Mouse (Mus musculus) forebrain, embryonic 13.5 days (tissue): ENCODE measurements around the gene Ube2r2. TPM values are rescaled to one million over a fixed set of nuclear protein-coding genes. Genes with fewer than 3 reads are reported as not detected.

Experiments
- ATAC-seq: fragments of 200-750 bp; cut with Nextera tagmentation; 2 replicates; pipeline ENCODE4 v1.8.0; 2017
- H3K27ac ChIP-seq: fragments of 300-500 bp; sonication (generic); 2 replicates; pipeline ENCODE4 v1.5.1; 2015; ENCODE audit warnings: inconsistent platforms, mild to moderate bottlenecking, moderate library complexity
- H3K27me3 ChIP-seq: fragments of 300-500 bp; sonication (generic); 2 replicates; pipeline ENCODE4 v1.6.1; 2015; ENCODE audit warnings: mild to moderate bottlenecking, inconsistent platforms
- H3K36me3 ChIP-seq: fragments of 300-500 bp; sonication (generic); 2 replicates; pipeline ENCODE4 v1.6.1; 2015; ENCODE audit warnings: mild to moderate bottlenecking, inconsistent platforms; ENCODE audit not compliant: poor library complexity, severe bottlenecking
- H3K4me1 ChIP-seq: fragments of 300-500 bp; sonication (generic); 2 replicates; pipeline ENCODE4 v1.6.1; 2015; ENCODE audit warnings: inconsistent platforms
- H3K4me2 ChIP-seq: fragments of 300-500 bp; sonication (generic); 2 replicates; pipeline ENCODE4 v1.6.1; 2015; ENCODE audit warnings: inconsistent platforms, mild to moderate bottlenecking, moderate library complexity
- H3K4me3 ChIP-seq: fragments of 300-500 bp; sonication (generic); 2 replicates; pipeline ENCODE4 v1.5.1; 2015; ENCODE audit warnings: mild to moderate bottlenecking, inconsistent platforms
- H3K9ac ChIP-seq: fragments of 300-500 bp; sonication (generic); 2 replicates; pipeline ENCODE4 v1.6.1; 2015; ENCODE audit warnings: mild to moderate bottlenecking, inconsistent platforms
- H3K9me3 ChIP-seq: fragments of 300-500 bp; sonication (generic); replicated peaks from 2 replicates; pipeline ENCODE4 v1.6.1; 2016; ENCODE audit warnings: inconsistent platforms
- WGBS: fragments of 180-500 bp; shearing (Covaris S2); methylation state at CpG from one replicate; pipeline ENCODE4 v1.1.7; 2015; 5-methylcytosine and 5-hydroxymethylcytosine counted together
- polyA plus RNA-seq: library from polyadenylated mRNA; unstranded; fragments of >200 nt; fragmentation: Nextera tagmentation; extraction: Ambion mirVana; gene quantifications from 2 replicates; pipeline ENCODE4 v1.2.1, GENCODE M21; 2015

Ube2r2 gene
- 73.2 and 74.6 TPM in 2 replicates for polyA plus RNA-seq

DNA sequence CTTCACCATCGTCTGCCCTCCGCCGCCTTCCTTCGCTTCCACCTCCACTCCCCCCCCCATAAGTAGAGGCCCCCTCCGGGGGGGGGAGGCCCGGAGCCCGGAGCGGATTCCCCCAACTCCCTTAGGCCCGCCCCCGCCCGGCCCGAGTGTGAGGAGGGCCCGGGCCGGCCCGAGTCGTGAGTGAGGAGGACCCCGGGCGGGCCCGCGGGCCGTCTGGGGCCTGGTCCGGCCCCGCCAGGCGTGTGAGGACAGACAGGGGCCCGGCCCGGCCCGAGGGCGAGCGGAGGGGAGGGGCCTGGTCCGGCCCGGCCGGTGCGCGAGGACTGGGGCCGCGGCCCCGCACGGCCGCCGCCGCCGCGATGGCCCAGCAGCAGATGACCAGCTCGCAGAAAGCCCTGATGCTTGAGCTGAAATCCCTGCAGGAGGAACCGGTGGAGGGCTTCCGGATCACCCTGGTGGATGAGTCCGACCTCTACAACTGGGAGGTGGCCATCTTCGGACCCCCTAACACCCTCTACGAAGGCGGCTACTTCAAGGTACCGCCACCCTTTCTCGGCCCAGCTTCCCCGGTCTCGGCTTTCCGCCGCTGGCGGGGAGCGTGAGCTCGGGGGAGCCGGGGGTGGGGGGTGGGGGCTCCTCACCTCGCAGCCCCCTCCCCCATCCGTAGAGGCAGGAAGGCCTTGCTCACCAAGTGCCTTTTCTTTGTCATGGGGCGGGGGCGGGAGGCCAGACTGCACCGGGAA, at the start of gene Ube2r2:
Gene Ube2r2 (plus strand): TSS at position 33 of the 743 bp plus-strand sequence.
- Histone ChIP-seq H3K27ac (peak within 1 kb of the TSS; percentile 99), H3K4me1 (peaks cover 21% of the 10 kb centered on the region), H3K9ac (peak within 1 kb of the TSS; percentile 99), H3K9me3 (no peaks in the 10 kb centered on the region), H3K27me3 (no peaks in the 10 kb centered on the region), H3K36me3 (peaks cover 16% of the 10 kb centered on the region), H3K4me3 (peak within 1 kb of the TSS; percentile 97), H3K4me2 (peak within 1 kb of the TSS; percentile 76)
- under 1% methylated on average over 56 of the region's 65 CpGs for WGBS
- peak; percentile 81 for ATAC-seq

DNA sequence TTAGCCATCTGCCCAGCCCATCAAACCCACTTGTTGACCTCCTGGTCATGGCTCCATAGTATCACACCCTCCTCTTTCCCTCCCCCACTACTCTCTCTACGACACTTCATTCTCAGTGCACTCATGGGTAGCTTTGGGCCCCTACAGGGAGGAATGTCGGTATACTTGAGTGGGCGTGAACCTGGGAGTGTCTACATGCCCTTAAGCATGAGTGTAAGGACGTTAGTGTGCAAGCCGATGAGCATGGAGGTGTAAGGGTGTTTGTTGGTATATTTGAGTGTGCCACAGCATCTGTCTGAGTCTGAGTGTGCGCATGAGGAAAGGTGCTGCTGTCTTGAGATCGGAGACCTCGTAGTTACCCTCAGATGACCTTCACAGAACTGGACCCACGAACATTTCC, 48.6 kb upstream of the Ube2r2 start:
- no peak overlapping the region for H3K9ac ChIP-seq
- no peak overlapping the region for H3K4me3 ChIP-seq
- ATAC-seq, result no peak
- no peaks in the 10 kb centered on the region for H3K36me3 ChIP-seq
- WGBS, result 84% methylated on average over 9 of the region's 9 CpGs
- no peaks in the 10 kb centered on the region for H3K4me1 ChIP-seq
- no peak overlapping the region for H3K4me2 ChIP-seq
- no peaks in the 10 kb centered on the region for H3K9me3 ChIP-seq
- H3K27ac ChIP-seq, result no peak overlapping the region
- no peaks in the 10 kb centered on the region for H3K27me3 ChIP-seq

DNA sequence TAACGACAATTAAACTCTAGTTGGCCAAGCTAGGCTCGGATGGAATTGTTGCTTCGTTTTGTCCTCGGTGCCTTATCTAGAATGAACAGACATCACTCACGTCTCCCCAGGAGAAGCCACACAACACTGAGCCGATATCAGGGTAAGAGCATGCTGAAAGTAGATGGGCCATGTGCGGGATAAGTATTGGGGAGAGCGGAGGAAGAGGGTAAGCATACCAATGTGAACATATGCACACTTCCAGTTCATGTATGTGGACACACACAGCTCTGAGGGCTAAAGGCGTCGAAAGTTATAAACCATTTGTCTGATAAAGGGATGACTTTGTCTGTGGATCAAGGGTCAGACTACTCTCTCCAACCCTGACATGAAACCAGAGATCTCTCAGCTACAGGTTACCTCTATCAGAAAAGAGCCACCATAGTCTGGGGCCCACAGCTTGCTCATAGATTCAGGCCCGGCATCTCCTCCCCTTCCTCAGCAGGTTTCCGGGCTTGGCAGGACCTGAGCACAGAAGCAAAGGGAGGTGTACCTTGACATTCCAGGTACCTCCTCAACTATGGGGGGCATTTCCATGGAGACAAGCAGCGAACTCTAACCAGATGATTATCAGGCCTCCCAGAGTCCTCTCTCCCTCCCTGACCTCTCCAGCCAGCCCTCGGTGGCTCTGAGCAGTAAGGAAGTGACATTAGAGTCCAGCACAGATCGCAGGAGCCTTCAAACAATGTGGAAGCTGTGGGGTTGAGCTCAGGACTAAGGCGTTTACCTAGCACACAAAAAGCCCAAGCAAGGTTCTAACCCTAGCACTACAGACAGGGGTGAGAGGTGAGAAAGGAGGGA, 47.9 kb upstream of the Ube2r2 start:
- H3K27ac ChIP-seq, result no peak overlapping the region
- 86% methylated on average over 16 of the region's 16 CpGs for WGBS
- ATAC-seq, result no peak
- H3K36me3 ChIP-seq, result no peaks in the 10 kb centered on the region
- H3K9me3 ChIP-seq, result no peaks in the 10 kb centered on the region
- H3K4me2 ChIP-seq, result no peak overlapping the region
- no peak overlapping the region for H3K4me3 ChIP-seq
- H3K4me1 ChIP-seq, result no peaks in the 10 kb centered on the region
- H3K9ac ChIP-seq, result no peak overlapping the region
- no peaks in the 10 kb centered on the region for H3K27me3 ChIP-seq

DNA sequence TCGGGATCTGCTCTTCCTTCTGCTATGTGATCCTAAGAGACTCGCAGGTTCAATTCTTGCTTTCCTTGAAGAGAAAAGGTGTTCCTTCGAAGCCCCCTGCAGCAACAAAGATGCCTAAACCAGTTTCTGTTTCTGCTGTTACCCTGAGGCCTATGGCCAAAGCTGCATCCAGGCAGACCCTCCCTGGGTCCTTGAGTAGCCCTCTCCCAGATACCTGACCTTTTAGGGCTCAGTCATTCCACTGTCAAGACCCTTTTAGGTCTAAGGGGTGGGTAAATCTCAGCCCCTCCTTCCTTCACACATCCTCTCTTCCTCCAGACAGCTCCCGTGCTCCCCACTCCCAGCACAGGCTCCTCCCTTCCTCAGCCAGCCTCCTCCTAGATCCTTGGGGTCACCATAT, 46.4 kb upstream of the Ube2r2 start:
- Histone ChIP-seq H3K9me3 (no peaks in the 10 kb centered on the region), H3K27me3 (no peaks in the 10 kb centered on the region), H3K4me2 (no peak overlapping the region), H3K4me3 (no peak overlapping the region), H3K36me3 (no peaks in the 10 kb centered on the region), H3K27ac (no peak overlapping the region), H3K4me1 (0 out of 2 replicates have a peak, but pooled peaks cover under 1% of the 10 kb centered on the region), H3K9ac (no peak overlapping the region)
- ATAC-seq, result no peak
- WGBS, result 88% methylated on average over 4 of the region's 4 CpGs

DNA sequence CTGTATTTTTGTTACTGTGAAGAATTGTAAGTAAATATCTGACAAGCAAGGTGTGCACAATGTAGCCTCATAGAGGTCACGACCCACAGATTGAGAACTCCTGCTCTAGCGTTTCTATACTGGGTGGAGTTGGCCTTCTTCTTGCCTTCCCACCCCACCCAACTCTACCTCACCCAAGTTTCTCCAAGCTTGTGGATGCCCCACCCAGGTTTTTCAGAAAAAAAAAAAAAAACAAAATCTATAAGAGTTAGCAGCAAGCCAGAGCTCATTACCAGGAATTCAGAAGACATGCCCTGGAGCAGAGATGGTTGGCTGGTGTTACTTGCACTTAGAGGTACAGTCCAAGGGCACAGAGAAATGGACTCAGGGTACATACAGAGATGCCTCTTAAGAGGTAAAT, 45.8 kb upstream of the Ube2r2 start:
- 0 out of 2 replicates have a peak, but pooled peaks cover 2% of the 10 kb centered on the region for H3K4me1 ChIP-seq
- H3K36me3 ChIP-seq, result no peaks in the 10 kb centered on the region
- no peak for ATAC-seq
- 75% methylated on average over 2 of the region's 2 CpGs for WGBS
- no peak overlapping the region for H3K9ac ChIP-seq
- H3K27me3 ChIP-seq, result no peaks in the 10 kb centered on the region
- H3K9me3 ChIP-seq, result no peaks in the 10 kb centered on the region
- H3K4me2 ChIP-seq, result no peak overlapping the region
- no peak overlapping the region for H3K4me3 ChIP-seq
- no peak overlapping the region for H3K27ac ChIP-seq

DNA sequence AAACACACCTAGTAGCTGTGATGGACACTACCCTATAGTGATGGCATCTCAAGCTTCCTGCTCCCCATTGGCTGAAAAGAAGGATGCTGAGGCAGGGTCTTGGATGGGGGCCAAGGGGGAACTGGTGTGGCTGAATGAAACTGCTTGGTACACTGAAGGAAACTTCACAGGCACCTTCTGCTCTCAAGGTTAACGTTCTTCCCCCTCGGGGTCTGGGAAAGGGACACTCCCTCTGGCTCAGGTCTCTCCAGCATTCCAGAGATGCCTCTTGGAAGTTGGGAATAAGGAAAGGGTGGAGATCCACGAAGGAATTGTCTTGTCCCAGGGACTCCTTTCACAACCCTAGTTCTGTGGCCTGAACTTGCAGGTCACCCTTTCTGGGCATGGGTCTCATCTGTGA, 44.2 kb upstream of the Ube2r2 start:
- H3K4me1 ChIP-seq, result 0 out of 2 replicates have a peak, but pooled peaks cover 2% of the 10 kb centered on the region
- no peaks in the 10 kb centered on the region for H3K36me3 ChIP-seq
- H3K27me3 ChIP-seq, result peaks cover 9% of the 10 kb centered on the region
- ATAC-seq, result no peak
- no peak overlapping the region for H3K27ac ChIP-seq
- no peaks in the 10 kb centered on the region for H3K9me3 ChIP-seq
- H3K4me3 ChIP-seq, result no peak overlapping the region
- 70% methylated on average over 3 of the region's 3 CpGs for WGBS
- no peak overlapping the region for H3K4me2 ChIP-seq
- no peak overlapping the region for H3K9ac ChIP-seq

DNA sequence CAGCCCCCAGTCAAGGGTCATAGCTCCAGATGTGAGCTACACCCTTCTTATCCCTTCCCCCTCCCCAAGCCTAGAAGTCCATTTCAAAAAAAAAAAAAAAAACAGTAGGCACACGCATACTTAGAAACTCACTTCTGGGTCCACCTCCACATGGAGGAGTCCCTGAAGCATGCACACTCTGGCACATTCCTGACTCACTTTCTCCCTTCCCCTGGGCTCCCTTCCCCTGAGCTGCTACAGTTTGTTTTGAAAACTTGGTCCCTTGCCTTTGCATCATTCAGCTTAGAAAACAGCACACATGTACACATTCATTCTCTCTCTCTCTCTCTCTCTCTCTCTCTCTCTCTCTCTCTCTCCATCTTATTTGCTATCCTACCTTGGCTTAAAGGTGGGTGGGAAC, 42.6 kb upstream of the Ube2r2 start:
- no peak overlapping the region for H3K4me2 ChIP-seq
- no peak for ATAC-seq
- no peak overlapping the region for H3K27ac ChIP-seq
- H3K9ac ChIP-seq, result no peak overlapping the region
- no peaks in the 10 kb centered on the region for H3K9me3 ChIP-seq
- 100% methylated on average over 1 of the region's 1 CpGs for WGBS
- no peaks in the 10 kb centered on the region for H3K36me3 ChIP-seq
- H3K4me1 ChIP-seq, result 0 out of 2 replicates have a peak, but pooled peaks cover 6% of the 10 kb centered on the region
- peaks cover 25% of the 10 kb centered on the region for H3K27me3 ChIP-seq
- H3K4me3 ChIP-seq, result no peak overlapping the region

DNA sequence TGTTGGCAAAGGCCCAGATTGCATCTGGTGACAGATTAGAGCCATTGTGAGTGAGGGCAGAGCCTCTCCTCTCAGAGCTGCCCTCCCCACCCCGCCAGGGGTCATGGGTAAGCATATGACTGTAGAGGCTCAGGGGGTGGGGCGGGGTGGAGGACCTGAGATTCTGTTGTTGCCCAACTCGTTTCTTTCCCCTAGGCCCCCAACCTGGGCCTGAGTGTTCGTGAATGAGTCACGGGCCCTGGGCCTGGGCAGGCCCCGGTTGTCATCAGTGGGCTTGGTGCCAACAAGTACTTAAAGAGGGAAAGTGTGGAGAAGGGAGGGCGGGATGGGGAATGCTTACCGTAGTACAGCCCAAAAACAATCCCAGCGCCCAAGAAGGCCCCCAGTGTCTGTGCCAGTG, 41.2 kb upstream of the Ube2r2 start:
- ATAC-seq, result no peak
- H3K4me1 ChIP-seq, result peaks cover 12% of the 10 kb centered on the region; the same call in 1 of the 2 replicates
- H3K27me3 ChIP-seq, result peaks cover 37% of the 10 kb centered on the region
- no peak overlapping the region for H3K4me3 ChIP-seq
- no peak overlapping the region for H3K9ac ChIP-seq
- H3K27ac ChIP-seq, result no peak overlapping the region
- WGBS, result 61% methylated on average over 9 of the region's 9 CpGs
- no peaks in the 10 kb centered on the region for H3K36me3 ChIP-seq
- H3K4me2 ChIP-seq, result no peak overlapping the region
- H3K9me3 ChIP-seq, result no peaks in the 10 kb centered on the region

DNA sequence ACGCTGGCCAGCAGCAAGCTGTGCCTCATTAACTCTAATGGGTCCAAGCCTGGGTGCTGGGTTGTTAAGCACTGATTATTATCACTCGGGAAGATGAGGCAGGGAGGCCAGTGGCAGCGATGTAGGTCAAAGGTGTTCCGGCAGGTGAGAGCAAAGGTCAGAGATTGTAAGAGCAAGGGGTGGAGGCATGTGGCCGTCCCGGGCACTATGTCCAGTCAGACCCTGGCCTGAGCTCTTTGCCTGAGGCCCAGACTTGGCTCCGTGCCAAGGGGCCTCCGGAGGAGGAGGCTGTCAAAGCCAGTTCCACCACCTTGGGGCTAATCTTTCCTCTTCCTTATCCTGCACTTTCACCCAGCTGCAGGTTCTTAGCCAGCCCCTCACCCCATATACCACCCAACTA, 39.4 kb upstream of the Ube2r2 start:
- 68% methylated on average over 8 of the region's 8 CpGs for WGBS
- H3K4me1 ChIP-seq, result peaks cover 12% of the 10 kb centered on the region; the same call in 1 of the 2 replicates
- no peak overlapping the region for H3K9ac ChIP-seq
- no peak overlapping the region for H3K4me3 ChIP-seq
- no peaks in the 10 kb centered on the region for H3K9me3 ChIP-seq
- H3K27ac ChIP-seq, result no peak overlapping the region
- ATAC-seq, result no peak
- H3K36me3 ChIP-seq, result no peaks in the 10 kb centered on the region
- peaks cover 41% of the 10 kb centered on the region for H3K27me3 ChIP-seq
- H3K4me2 ChIP-seq, result no peak overlapping the region

DNA sequence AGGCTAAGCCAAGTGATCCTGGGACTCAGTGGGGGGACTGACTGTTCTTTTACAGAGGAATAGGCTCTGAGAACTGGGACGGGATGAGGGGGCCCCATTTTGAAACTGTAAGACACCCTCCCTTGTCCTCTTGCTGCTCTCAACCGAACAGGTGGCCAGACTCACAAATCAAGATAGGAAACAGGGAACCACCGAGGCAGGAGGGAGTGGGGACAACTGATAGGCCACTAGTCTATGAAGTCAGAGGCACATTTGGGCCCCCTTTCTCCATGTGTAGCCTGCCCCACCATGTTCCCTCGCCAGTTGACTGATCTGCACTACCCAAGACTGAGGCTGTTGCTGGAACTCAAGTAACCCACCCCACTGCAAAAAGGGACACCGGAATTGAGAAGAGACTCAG, 38.7 kb upstream of the Ube2r2 start:
- H3K27ac ChIP-seq, result no peak overlapping the region
- no peak overlapping the region for H3K4me3 ChIP-seq
- no peaks in the 10 kb centered on the region for H3K9me3 ChIP-seq
- no peaks in the 10 kb centered on the region for H3K36me3 ChIP-seq
- no peak overlapping the region for H3K9ac ChIP-seq
- peaks cover 12% of the 10 kb centered on the region; the same call in 1 of the 2 replicates for H3K4me1 ChIP-seq
- no peak overlapping the region for H3K4me2 ChIP-seq
- H3K27me3 ChIP-seq, result peaks cover 41% of the 10 kb centered on the region
- WGBS, result 78% methylated on average over 5 of the region's 5 CpGs
- no peak for ATAC-seq

DNA sequence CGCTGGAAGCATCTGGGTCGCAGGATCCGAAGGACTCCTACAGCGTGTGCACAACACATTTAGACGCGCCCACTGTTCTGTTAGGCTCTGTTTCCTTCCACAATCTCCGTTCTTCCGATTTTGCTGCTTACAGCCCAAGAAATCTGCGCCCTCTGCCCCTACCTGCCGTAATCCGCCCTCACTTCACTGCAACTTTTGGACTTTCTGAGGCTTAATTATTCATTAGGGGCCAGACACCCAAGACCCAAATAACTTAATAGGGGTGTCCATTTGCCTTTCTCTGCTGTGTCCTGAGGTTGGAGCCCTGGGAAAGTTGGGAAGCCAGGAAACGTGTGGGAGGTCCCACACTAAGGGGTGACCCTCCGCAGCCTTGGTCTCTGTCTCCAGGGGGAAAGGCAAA, 38.2 kb upstream of the Ube2r2 start:
- H3K4me1 ChIP-seq, result peaks cover 12% of the 10 kb centered on the region; the same call in 1 of the 2 replicates
- no peaks in the 10 kb centered on the region for H3K36me3 ChIP-seq
- ATAC-seq, result no peak
- no peak overlapping the region for H3K27ac ChIP-seq
- H3K27me3 ChIP-seq, result peaks cover 41% of the 10 kb centered on the region
- peak overlapping the region; percentile 94; the same call in 1 of the 2 replicates for H3K4me2 ChIP-seq
- no peak overlapping the region for H3K9ac ChIP-seq
- WGBS, result 44% methylated on average over 13 of the region's 13 CpGs
- no peaks in the 10 kb centered on the region for H3K9me3 ChIP-seq
- peak overlapping the region; percentile 48; the same call in 1 of the 2 replicates for H3K4me3 ChIP-seq
